Mouse (Mus musculus): ENCODE measurements around the gene Spg11. TPM values are rescaled to one million over a fixed set of nuclear protein-coding genes. Genes with fewer than 3 reads are reported as not detected.

The Spg11 gene
- 3.0 and 3.1 TPM in 2 replicates for polyA plus RNA-seq (2015; fragmentation: Nextera tagmentation; extraction: Ambion mirVana)

DNA sequence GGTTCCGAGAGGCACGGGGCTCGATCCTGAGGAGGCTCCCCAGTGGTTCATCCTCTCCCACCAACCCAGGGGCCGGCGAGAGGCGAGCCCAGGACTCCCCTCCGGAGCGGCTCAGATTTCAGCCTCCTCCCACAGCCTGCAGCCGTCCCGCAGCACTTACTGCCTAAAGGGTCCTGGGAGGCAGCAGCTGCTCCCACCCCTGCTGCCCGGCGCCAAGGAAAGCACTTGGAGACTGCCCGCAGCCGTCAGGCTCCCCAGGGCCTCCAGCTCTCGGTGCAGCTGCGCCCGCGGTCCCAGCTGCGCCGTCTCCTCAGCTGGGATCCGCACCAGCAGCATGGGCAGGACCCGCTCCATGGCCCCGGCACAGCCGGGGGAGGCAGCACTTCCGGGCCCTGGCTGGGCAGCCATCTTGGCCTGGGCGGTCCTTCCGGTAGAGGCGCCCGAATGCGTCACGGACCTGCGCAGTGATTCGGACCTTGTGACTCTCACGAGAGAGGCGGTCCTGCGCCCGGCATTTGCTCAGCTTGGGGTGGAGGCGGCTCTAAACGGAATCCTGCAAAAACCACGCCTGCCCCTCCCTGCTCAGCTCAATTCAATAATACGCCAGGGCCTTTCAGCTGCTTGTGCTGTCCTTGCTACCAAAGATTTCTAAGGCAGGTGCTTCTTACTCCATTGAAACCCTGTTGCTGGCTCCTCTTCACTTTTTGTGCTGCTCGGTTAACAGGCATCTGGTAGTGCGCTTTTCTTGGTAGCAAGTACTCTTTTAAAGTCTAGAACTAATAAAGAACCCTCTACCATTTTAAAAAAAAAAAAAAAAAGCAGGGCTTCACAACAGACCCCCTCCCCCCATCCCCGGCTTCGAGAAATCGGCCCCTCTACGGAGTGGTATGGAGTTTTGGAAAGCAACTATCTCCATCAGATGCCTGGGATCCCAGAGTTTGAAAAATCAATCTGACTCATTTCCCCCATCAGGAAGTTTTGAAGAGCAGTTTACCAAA, at the start of gene Spg11:
Spg11 (minus strand) TSS at position 426 of the 998 bp plus-strand sequence.

DNA sequence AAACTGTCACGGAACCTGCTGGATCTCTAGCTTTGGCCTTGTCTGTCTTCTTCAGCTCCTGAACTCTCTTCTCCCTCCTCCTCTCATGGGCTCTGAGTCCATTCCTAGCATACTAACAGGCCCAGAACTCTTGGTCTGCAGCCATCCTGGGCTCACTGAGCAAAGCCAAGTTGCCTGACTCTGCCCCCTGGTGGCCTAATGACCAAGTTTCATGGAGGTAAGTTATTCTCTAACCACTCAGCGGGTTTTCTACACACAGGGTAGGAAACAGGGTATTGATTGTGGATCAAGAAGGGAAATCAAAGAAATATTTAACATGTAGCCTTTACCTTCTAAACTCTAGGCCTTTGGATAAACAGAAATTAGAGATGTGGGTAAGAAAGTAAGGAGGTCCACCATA, 42.5 kb upstream of the Spg11 start, which contains the start of gene Trim69:
Trim69 (plus strand) TSS at position 21 of the 400 bp plus-strand sequence.

DNA sequence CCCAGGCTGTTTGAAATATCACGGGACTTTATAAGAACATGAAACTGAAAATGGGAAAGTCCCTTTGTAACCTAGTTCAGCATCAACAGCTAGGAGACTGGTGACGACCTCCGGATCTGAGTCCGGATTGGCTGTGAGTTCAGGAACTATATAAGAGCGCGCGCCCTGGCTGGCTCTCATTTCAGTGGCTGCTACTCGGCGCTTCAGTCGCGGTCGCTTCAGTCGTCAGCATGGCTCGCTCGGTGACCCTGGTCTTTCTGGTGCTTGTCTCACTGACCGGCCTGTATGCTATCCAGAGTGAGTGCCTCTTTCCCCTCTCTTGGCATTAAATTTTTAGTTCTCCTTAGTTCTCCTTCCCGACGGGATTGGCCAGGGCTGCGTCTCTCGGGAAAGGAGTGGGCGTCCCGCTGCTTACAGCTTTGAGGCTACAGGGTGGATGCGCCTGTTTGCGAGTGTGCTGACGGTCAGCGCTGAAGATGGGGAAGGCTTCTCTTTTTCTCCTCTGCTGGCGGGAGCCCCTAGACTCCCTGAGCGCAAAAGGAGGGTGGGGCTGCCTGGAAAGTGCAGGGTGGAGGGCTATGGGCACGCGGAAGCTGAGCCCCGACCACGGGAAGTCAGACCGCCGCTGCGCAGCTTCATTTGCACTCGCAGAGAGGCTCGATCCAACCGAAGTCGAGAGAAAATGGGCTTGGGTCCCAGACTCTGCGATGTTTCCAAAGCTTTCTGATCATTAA, 29.5 kb upstream of the Spg11 start, which contains the start of gene B2m:
B2m (plus strand) TSS at position 179 of the 734 bp plus-strand sequence.

DNA sequence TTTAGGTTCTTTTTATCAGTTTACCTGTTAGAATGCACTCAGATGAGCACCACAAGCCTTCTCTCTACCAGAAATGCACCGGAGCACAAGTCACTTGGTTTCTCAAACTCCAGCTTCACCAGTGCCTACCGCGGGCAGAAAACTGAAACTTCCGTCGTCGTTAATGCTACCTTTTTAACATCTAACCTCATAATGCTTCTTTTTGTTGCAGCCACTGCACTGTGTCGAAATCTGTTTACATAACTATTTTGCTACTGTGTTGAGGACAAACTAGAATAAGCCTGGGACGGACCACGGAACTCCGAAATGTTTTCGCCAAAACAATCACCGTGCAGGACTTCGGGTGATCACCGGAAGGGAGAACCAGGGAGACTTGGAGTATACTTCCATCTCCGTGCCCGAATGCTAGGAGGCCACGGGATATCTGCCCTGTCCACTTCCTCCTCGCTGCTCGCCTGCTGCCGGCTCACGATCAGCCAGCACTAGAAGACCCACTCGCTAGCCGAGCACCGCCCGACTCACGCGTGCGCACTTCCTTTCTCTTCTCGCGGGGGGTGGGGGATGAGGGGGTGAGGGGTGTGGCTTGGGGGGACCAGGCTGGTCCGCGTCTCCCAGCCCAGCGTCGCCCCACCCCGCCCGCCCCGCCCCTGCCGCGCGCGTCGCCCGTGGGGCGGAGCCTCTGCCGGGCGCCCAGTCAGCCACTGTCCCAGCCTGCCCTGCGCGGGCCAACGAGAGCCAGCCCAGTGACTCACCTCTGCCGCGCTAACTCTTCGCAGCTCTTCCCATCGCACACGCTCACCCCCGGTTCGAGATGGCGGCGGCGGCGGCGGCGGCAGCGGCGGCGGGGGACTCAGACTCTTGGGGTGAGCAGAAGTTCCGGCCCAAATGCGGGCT, 90.1 kb downstream of the Spg11 start, which contains the start of gene Eif3j1:
Eif3j1 (plus strand) TSS at position 685 of the 894 bp plus-strand sequence.

Small RNA genes lying within 50 kb of the gene (microRNA-seq; reads per million reads assigned to microRNA genes)
- gene Gm47314 = 0 to 0.20 reads per million in 2 experiments

Other genes starting within 250 kb of the Spg11 start
- gene Ctdspl2, start 162.4 kb downstream of the Spg11 start, polyA plus RNA-seq (2015; fragmentation: Nextera tagmentation; extraction: Ambion mirVana) = 23.8 and 26.4 TPM in 2 replicates
- 0.15 and 0.21 TPM in 2 replicates for gene Mageb3, start 162.3 kb downstream of the Spg11 start, polyA plus RNA-seq (2015; fragmentation: Nextera tagmentation; extraction: Ambion mirVana)
- 11.5 and 13.1 TPM in 2 replicates for gene Eif3j1, start 89.8 kb downstream of the Spg11 start, polyA plus RNA-seq (2015; fragmentation: Nextera tagmentation; extraction: Ambion mirVana)
- 403 and 586 TPM in 2 replicates for gene B2m, start 29.3 kb upstream of the Spg11 start, polyA plus RNA-seq (2015; fragmentation: Nextera tagmentation; extraction: Ambion mirVana)
- gene Trim69, start 42.3 kb upstream of the Spg11 start, polyA plus RNA-seq (2015; fragmentation: Nextera tagmentation; extraction: Ambion mirVana) = not detected in 2 replicates
- 0.05 TPM in 1 of 2 replicates, not detected in the other for gene Patl2, start 67.8 kb upstream of the Spg11 start, polyA plus RNA-seq (2015; fragmentation: Nextera tagmentation; extraction: Ambion mirVana)
- not detected in 2 replicates for gene Terb2, start 67.9 kb upstream of the Spg11 start, polyA plus RNA-seq (2015; fragmentation: Nextera tagmentation; extraction: Ambion mirVana)
- gene Sord, start 116.4 kb upstream of the Spg11 start, polyA plus RNA-seq (2015; fragmentation: Nextera tagmentation; extraction: Ambion mirVana) = 13.8 and 13.9 TPM in 2 replicates
- 0.06 and 0.15 TPM in 2 replicates for gene Duox2, start 180.1 kb upstream of the Spg11 start, polyA plus RNA-seq (2015; fragmentation: Nextera tagmentation; extraction: Ambion mirVana)
- gene Duoxa2, start 180.5 kb upstream of the Spg11 start, polyA plus RNA-seq (2015; fragmentation: Nextera tagmentation; extraction: Ambion mirVana) = 0.11 TPM in 1 of 2 replicates, not detected in the other
- 1.1 and 1.6 TPM in 2 replicates for gene Duoxa1, start 195.3 kb upstream of the Spg11 start, polyA plus RNA-seq (2015; fragmentation: Nextera tagmentation; extraction: Ambion mirVana)
- gene Duox1, start 197.3 kb upstream of the Spg11 start, polyA plus RNA-seq (2015; fragmentation: Nextera tagmentation; extraction: Ambion mirVana) = 0.05 and 0.08 TPM in 2 replicates